Mouse (Mus musculus) heart, postnatal 0 days (tissue): Measurements from ENCODE around the gene Nav1. TPM values are rescaled to one million over a fixed set of nuclear protein-coding genes. Genes with fewer than 3 reads are reported as not detected.
A peak's percentile ranks its signal among the peaks of the same experiment; 100 is the strongest.

Experiments used
- ATAC-seq: fragments of 200-750 bp; cut with Nextera tagmentation; 2 replicates; pipeline ENCODE4 v1.8.0; 2017; ENCODE audit warnings: low read depth, moderate number of reproducible peaks, moderate library complexity; ENCODE audit not compliant: insufficient read depth
- DNase-seq: peaks from one replicate; pipeline ENCODE4 v3.0.0-alpha.2; 2016; ENCODE audit warnings: low spot score
- H3K27ac ChIP-seq: fragments of 300-500 bp; sonication (generic); 2 replicates; pipeline ENCODE4 v1.5.1; 2014; ENCODE audit warnings: low read depth, mild to moderate bottlenecking
- H3K27me3 ChIP-seq: fragments of 300-500 bp; sonication (generic); 2 replicates; pipeline ENCODE4 v1.6.1; 2014; ENCODE audit warnings: low read length, mixed read lengths; ENCODE audit not compliant: control insufficient read depth, insufficient read depth
- H3K36me3 ChIP-seq: fragments of 300-500 bp; sonication (generic); replicated peaks from 2 replicates; pipeline ENCODE4 v1.6.1; 2014; ENCODE audit warnings: low read length, mixed read lengths; ENCODE audit not compliant: control insufficient read depth, insufficient read depth
- H3K4me1 ChIP-seq: fragments of 300-500 bp; sonication (generic); 2 replicates; pipeline ENCODE4 v1.6.1; 2014; ENCODE audit warnings: antibody characterized with exemption; ENCODE audit not compliant: control insufficient read depth, insufficient read depth
- H3K4me2 ChIP-seq: fragments of 300-500 bp; sonication (generic); 2 replicates; pipeline ENCODE4 v1.6.1; 2014; ENCODE audit warnings: low read depth, mild to moderate bottlenecking, low read length, moderate library complexity
- H3K4me3 ChIP-seq: fragments of 300-500 bp; sonication (generic); 2 replicates; pipeline ENCODE4 v1.5.1; 2014; ENCODE audit warnings: low read depth, low read length
- H3K9ac ChIP-seq: fragments of 300-500 bp; sonication (generic); replicated peaks from 2 replicates; pipeline ENCODE4 v1.6.1; 2014; ENCODE audit warnings: low read depth, low read length, mixed read lengths
- H3K9me3 ChIP-seq: fragments of 300-500 bp; sonication (generic); replicated peaks from 2 replicates; pipeline ENCODE4 v1.6.1; 2016; ENCODE audit warnings: low read length; ENCODE audit not compliant: control insufficient read depth
- CTCF ChIP-seq: IDR thresholded peaks from 2 replicates; pipeline ENCODE4 v1.5.1; 2016; ENCODE audit warnings: antibody characterized with exemption, control low read depth, low read depth
- EP300 ChIP-seq: IDR thresholded peaks from 2 replicates; pipeline ENCODE4 v1.6.1; 2016; ENCODE audit warnings: antibody characterized with exemption, low read depth
- WGBS: fragments of 180-500 bp; shearing (Covaris S2); extraction: QIAGEN DNeasy Blood & Tissue Kit; methylation state at CpG from one replicate; pipeline ENCODE4 v1.1.7; 2014; 5-methylcytosine and 5-hydroxymethylcytosine counted together
- polyA plus RNA-seq: library from polyadenylated mRNA; unstranded; fragments of >200 nt; fragmentation: Nextera tagmentation; extraction: Ambion mirVana; gene quantifications from 2 replicates; pipeline ENCODE4 v1.2.1, GENCODE M21; 2015
- total RNA-seq: library from RNA; depleted of rRNA; stranded (reverse); fragments of >200 nt; gene quantifications from 2 replicates; pipeline ENCODE4 v1.2.3, GENCODE M21; 2014; ENCODE audit warnings: low replicate concordance

Gene Nav1
- total and polyA plus RNA-seq, 2 experiments from 2014 or later = 10.3 to 29.9 TPM

DNA sequence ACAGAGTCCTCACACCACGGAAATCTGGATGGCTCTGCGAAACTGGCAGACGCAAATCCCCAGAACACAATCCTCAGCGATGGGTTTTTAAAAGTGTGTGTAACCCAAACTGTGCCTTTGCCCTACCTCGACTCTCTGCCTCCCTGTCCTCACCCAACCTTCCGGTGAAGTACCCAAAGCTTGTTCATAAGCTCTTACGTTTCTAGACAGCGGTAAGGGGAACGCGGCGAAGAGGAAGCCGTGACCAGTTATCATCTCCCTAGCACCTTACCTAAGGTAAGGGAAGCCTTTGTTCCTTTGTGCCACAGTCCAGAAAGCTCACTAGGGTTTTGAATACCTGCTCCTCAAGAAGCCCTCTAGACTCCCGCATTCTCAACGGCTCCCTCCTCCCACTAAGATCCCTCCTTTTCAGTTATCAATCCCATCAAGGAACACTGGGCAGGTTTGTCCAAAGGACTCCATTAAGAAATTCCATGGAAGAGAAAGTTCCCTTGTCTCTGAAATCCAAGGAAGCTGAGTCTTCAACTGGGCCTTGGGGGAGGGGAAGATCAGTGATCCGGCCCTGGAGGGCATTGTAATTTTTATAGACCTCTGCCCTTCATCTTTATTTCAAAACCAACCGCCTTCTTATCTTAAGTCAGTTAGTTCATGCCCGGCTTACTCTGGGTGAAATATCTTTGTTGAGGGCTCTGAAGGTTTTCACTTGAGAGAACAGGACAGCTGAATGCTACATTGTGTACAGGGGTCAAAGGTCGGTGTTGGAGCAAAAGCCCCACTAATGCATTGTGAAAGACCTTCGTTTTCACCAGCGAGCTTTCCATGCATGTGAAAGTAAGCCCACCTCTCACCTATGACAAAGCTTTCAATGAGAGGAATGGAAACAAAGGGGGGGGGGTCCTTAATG lies 108.4 kb downstream of the Nav1 start:
- ATAC-seq = no peak
- TF ChIP-seq CTCF (no peak), EP300 (no peak)
- Histone ChIP-seq H3K27ac (no peak overlapping the region), H3K9me3 (no peaks in the 10 kb centered on the region), H3K27me3 (no peaks in the 10 kb centered on the region), H3K4me1 (no peaks in the 10 kb centered on the region; the same call in 1 of the 2 replicates), H3K4me3 (no peak overlapping the region), H3K36me3 (0 out of 2 replicates have a peak, but pooled peaks cover 5% of the 10 kb centered on the region), H3K9ac (no peak overlapping the region), H3K4me2 (no peak overlapping the region)
- 76% methylated on average over 20 of the region's 20 CpGs for WGBS
- no peak for DNase-seq

DNA sequence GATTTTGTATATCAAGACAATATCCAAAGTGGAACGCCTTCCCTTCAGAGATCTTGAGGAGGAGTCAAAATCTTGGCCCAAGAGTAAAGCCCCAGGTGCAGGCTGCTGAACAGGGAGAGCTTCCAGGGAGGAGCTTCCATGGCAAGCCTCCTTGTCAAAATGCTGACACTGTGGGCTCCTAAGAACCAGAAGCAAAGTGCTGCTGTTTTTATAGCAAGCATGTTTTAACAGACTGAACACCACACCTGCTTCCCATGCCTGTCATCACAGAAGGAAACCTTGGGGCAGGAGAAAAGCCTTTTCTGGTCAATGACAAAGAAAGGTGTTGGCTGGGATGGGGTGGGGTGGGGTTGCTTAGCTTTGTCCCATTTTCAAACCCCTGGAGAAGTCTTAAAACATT lies 112.0 kb downstream of the Nav1 start:
- Histone ChIP-seq H3K4me2 (no peak overlapping the region), H3K27ac (no peak overlapping the region), H3K27me3 (no peaks in the 10 kb centered on the region), H3K4me1 (peaks cover 18% of the 10 kb centered on the region), H3K9ac (no peak overlapping the region), H3K9me3 (no peaks in the 10 kb centered on the region), H3K36me3 (0 out of 2 replicates have a peak, but pooled peaks cover 5% of the 10 kb centered on the region), H3K4me3 (no peak overlapping the region)
- no peak for DNase-seq
- WGBS = 86% methylated on average over 1 of the region's 1 CpGs
- TF ChIP-seq CTCF (no peak), EP300 (no peak)
- no peak for ATAC-seq

DNA sequence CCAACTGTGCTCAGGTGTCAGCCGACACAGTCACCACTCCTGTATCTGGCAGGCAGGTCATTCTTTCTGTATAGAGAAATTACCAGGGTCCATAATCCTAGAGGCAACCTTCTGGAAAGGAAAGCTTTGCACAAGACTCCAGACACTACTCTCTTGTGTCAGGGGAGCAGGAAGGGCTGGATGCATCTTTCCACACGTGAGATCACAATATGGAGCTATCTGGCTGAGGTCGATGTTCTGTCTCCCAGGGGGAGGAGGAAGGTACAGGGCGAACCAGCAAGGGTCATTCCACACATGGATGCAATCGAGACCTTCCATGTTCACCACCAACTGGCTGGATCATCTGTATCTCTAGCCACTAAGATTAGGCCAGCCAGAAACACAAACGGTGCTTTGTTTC lies 113.2 kb downstream of the Nav1 start:
- DNase-seq = no peak

DNA sequence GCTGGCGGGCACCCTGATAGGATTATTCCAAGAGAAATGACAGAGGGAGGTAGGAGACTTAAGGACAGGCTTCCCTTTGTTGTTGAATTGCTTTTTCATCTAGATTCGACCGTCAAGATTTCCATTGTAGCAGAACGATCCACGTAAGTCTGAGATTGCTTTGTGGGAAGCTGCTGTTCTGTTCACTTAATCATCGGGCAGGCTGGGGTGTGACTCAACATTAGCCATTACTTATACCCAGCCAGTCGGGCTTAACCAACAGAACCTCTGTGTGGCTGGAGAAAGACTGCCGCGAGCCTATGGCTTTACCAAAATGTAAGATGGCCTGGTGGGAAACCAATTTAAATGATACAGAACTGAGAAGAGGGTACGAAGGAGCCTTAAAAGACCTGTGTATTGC lies 114.7 kb downstream of the Nav1 start:
- Histone ChIP-seq H3K9me3 (no peaks in the 10 kb centered on the region), H3K4me1 (peaks cover 18% of the 10 kb centered on the region), H3K4me2 (no peak overlapping the region), H3K36me3 (peaks cover 7% of the 10 kb centered on the region; the same call in 1 of the 2 replicates), H3K4me3 (no peak overlapping the region), H3K9ac (no peak overlapping the region), H3K27me3 (no peaks in the 10 kb centered on the region), H3K27ac (no peak overlapping the region; the same call in 1 of the 2 replicates)
- 56% methylated on average over 10 of the region's 10 CpGs for WGBS
- no peak for TF ChIP-seq CTCF
- no peak for TF ChIP-seq EP300
- DNase-seq (no peak), ATAC-seq (no peak)

More for the DNA sequence above, 113.2 kb downstream of the Nav1 start:
- Histone ChIP-seq H3K4me1 (peaks cover 18% of the 10 kb centered on the region), H3K4me2 (no peak overlapping the region), H3K27me3 (no peaks in the 10 kb centered on the region), H3K4me3 (no peak overlapping the region), H3K36me3 (0 out of 2 replicates have a peak, but pooled peaks cover under 1% of the 10 kb centered on the region), H3K27ac (0 out of 2 replicates have a peak overlapping the region, but pooled peaks have one; percentile 5), H3K9me3 (no peaks in the 10 kb centered on the region), H3K9ac (no peak overlapping the region)
- TF ChIP-seq EP300 = no peak
- TF ChIP-seq CTCF = no peak
- WGBS = 53% methylated on average over 6 of the region's 6 CpGs
- no peak for ATAC-seq

DNA sequence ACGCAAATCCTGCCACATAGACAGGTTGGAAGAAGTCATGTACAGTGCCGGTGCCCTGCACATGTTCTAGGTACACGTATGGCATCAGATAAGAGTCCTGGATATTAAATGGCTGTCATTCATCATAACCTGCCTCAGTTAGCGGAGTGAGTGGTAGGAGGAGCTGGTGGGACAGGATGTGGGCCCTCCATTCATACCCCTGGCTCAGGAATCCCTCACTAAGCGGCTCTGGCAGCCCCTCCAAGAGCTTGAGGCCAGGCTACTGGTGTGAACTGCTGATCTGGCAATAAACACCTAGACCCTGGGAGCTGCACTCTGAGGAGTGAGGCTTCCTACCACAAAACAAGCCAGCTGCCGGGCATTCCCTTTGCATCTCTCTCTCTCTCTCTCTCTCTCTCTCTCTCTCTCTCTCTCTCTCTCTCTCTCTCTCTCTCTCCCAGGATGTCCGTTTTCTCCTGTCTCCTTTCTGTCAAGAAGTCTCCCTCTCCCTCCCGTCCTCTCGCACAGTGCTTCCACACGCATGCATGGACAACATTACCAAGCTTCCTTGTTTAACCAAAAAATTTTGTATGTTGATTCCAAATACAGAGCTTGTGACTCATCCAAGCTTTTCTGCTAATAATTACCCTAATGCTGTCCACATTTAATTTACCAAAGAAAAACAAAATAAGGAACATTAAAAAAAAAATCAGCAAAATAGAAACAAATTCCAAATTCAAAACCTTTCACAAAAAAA lies 116.0 kb downstream of the Nav1 start:
- WGBS = 53% methylated on average over 10 of the region's 10 CpGs
- H3K9me3 ChIP-seq = no peaks in the 10 kb centered on the region
- H3K36me3 ChIP-seq = peaks cover 7% of the 10 kb centered on the region; the same call in 1 of the 2 replicates
- no peak overlapping the region for H3K4me3 ChIP-seq
- no peak overlapping the region for H3K27ac ChIP-seq
- TF ChIP-seq CTCF = no peak
- no peak for TF ChIP-seq EP300
- H3K9ac ChIP-seq = no peak overlapping the region
- peaks cover 18% of the 10 kb centered on the region for H3K4me1 ChIP-seq
- no peak overlapping the region for H3K4me2 ChIP-seq
- no peaks in the 10 kb centered on the region for H3K27me3 ChIP-seq
- DNase-seq (no peak), ATAC-seq (no peak)
